Mouse (Mus musculus): Measurements from ENCODE around the gene Sphk1. TPM values are rescaled to one million over a fixed set of nuclear protein-coding genes. Genes with fewer than 3 reads are reported as not detected.

Sphk1 gene
- total and polyA plus RNA-seq, 3 experiments = 53.5 to 127 TPM; not detected in 1

- TF ChIP-seq UBTF (IDR thresholded peaks at IDR 0.05; ENCODE audit: borderline replicate concordance, insufficient read depth, low read depth, low read length) (no peak), USF1 (IDR thresholded peaks at IDR 0.05; ENCODE audit: low read depth, low read length) (no peak), KAT2A (conservative IDR thresholded peaks at IDR 0.05; ENCODE audit: low read depth, low read length) (peak; percentile 29; the same call in 1 of the 2 replicates), EP300 (IDR thresholded peaks at IDR 0.05; ENCODE audit: low read depth in 1 of 2, low read length in 2 of 2) (peak; percentile 79 to 93), NELFE (IDR thresholded peaks at IDR 0.05; ENCODE audit: low read depth, low read length) (0 out of 2 replicates have a peak, but pooled peaks have one; percentile 12), E2F4 (IDR thresholded peaks at IDR 0.05; ENCODE audit: borderline replicate concordance, low read depth, low read length) (no peak), MAFK (IDR thresholded peaks at IDR 0.05; ENCODE audit: borderline replicate concordance, low read depth, low read length) (no peak), TAL1 (IDR thresholded peaks at IDR 0.05; ENCODE audit: low read length) (no peak), TBP (IDR thresholded peaks at IDR 0.05; ENCODE audit: low read depth, low read length) (no peak)
Measured at GRCm38 (mm10) chr11:116505573-116505972, 25.2 kb upstream of the Sphk1 start (continued).

DNA sequence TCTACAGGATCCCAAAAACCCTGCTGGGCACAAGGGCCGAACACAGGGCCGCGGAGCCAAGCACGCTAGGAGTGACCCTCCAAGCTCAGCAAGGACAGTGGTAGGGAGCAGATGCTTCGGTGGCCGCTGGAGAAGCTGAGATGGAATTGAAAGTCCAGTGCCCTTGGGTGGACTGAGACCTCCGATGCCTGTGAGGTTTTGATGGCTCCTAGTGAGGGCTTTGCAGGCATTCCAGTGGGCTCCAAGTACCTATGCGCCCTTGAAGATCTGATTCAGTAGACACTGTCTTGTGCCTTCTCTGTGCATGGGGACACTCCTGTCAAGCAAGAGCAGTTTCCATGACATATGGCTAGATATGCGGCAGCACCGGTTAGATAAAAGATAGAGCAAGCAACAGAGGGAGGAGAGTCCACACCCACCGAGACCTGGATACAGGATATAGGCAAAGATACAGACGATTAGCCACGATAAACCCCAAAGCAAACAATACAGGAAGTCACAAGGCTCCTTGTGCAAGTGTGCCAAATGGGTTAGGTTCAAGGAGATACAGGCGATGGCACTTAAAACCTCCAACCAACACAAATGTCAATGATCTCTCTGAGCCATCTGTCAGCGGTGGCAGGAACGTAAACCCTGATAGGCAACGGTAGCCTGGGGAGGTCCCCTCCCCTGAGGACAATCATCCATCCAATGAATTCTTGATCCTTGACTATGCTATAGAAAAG lies 24.4 kb upstream of the Sphk1 start:
- no peaks in the 10 kb centered on the region; the same call in 1 of the 2 replicates for H3K79me2 ChIP-seq (ENCODE audit: control insufficient read depth, insufficient read depth, low read length, poor library complexity)
- peak; percentile 98 for DNase-seq (ENCODE audit: low read depth, low spot score)
- H3K4me3 ChIP-seq (ENCODE audit: control insufficient read depth in 1 of 2, insufficient read depth in 1 of 2, low read depth in 2 of 2, low read length in 2 of 2) = peak overlapping the region; percentile 11 to 41; a peak in 3 of 4 replicates
- H3K4me1 ChIP-seq (ENCODE audit: control insufficient read depth in 1 of 2, insufficient read depth in 2 of 2, low read length in 2 of 2) = peaks cover 19 to 35% of the 10 kb centered on the region in 2 experiments
- no peaks in the 10 kb centered on the region for H3K27me3 ChIP-seq (ENCODE audit: control insufficient read depth in 1 of 2, insufficient read depth in 2 of 2, low read length in 2 of 2)
- H3K36me3 ChIP-seq (ENCODE audit: control insufficient read depth in 1 of 2, insufficient read depth in 2 of 2, low read length in 2 of 2) = peaks cover 0 to 25% of the 10 kb centered on the region in 2 experiments; a peak in 2 of 4 replicates
- peak overlapping the region; percentile 78 for H3K9ac ChIP-seq (ENCODE audit: control insufficient read depth, low read depth, low read length, poor library complexity, severe bottlenecking)
- H3K27ac ChIP-seq (ENCODE audit: control insufficient read depth, low read depth, low read length) = peak overlapping the region; percentile 100
- no peaks in the 10 kb centered on the region for H3K9me3 ChIP-seq (replicated peaks; ENCODE audit: insufficient read depth, low read length)
- TF ChIP-seq HCFC1 (IDR thresholded peaks at IDR 0.05; ENCODE audit: low read depth, low read length) = peak; percentile 70
- peak; percentile 92 for TF ChIP-seq BHLHE40 (IDR thresholded peaks at IDR 0.05; ENCODE audit: borderline replicate concordance, low read depth, low read length)
- TF ChIP-seq CHD2 (IDR thresholded peaks at IDR 0.05; ENCODE audit: low read length) = peak; percentile 44; the same call in 1 of the 2 replicates
- peak; percentile 69 for TF ChIP-seq POLR2AphosphoS2 (IDR thresholded peaks at IDR 0.05; ENCODE audit: low read length)
- no peak for TF ChIP-seq CHD1 (IDR thresholded peaks at IDR 0.05; ENCODE audit: low read depth, low read length)
- TF ChIP-seq ZC3H11A (IDR thresholded peaks at IDR 0.05; ENCODE audit: low read depth, low read length) = no peak
- TF ChIP-seq ELF1 (IDR thresholded peaks at IDR 0.05; ENCODE audit: low read depth, low read length) = peak; percentile 87
- peak; percentile 99 for TF ChIP-seq MYB (IDR thresholded peaks at IDR 0.05; ENCODE audit: low read depth, low read length)
- TF ChIP-seq RAD21 (IDR thresholded peaks at IDR 0.05; ENCODE audit: low read depth, low read length) = no peak
- no peak for TF ChIP-seq POLR2AphosphoS5 (IDR thresholded peaks at IDR 0.05; ENCODE audit: borderline replicate concordance, low read depth, low read length)
- peak; percentile 77 for TF ChIP-seq MAFK (IDR thresholded peaks at IDR 0.05; ENCODE audit: borderline replicate concordance, low read depth, low read length)
- TF ChIP-seq MXI1 (IDR thresholded peaks at IDR 0.05; ENCODE audit: low read depth, low read length) = peak; percentile 78; the same call in 1 of the 2 replicates
- no peak for TF ChIP-seq E2F4 (IDR thresholded peaks at IDR 0.05; ENCODE audit: borderline replicate concordance, low read depth, low read length)
- peak; percentile 63 for TF ChIP-seq ZNF384 (IDR thresholded peaks at IDR 0.05; ENCODE audit: low read depth, low read length)
- TF ChIP-seq USF1 (IDR thresholded peaks at IDR 0.05; ENCODE audit: low read depth, low read length) = peak; percentile 79
- peak; percentile 96 for TF ChIP-seq TAL1 (IDR thresholded peaks at IDR 0.05; ENCODE audit: low read length)
- 0 out of 2 replicates have a peak, but pooled peaks have one; percentile 10 for TF ChIP-seq NRF1 (IDR thresholded peaks at IDR 0.05; ENCODE audit: insufficient read depth, low read depth, low read length, poor library complexity, severe bottlenecking)
- TF ChIP-seq CTCF (IDR thresholded peaks at IDR 0.05 in 2 of 3, conservative IDR thresholded peaks at IDR 0.05 in 1 of 3; ENCODE audit: control insufficient read depth in 1 of 3, insufficient read depth in 1 of 3, low read depth in 2 of 3, low read length in 3 of 3, poor library complexity in 1 of 3, severe bottlenecking in 1 of 3) = no peak
- TF ChIP-seq EP300 (IDR thresholded peaks at IDR 0.05; ENCODE audit: low read depth in 1 of 2, low read length in 2 of 2) = peak in 1 of 2 experiments; percentile 100
- TF ChIP-seq SIN3A (IDR thresholded peaks at IDR 0.05; ENCODE audit: low read length) = peak; percentile 99
- TF ChIP-seq NELFE (IDR thresholded peaks at IDR 0.05; ENCODE audit: low read depth, low read length) = peak; percentile 55
- peak; percentile 78 for TF ChIP-seq TBP (IDR thresholded peaks at IDR 0.05; ENCODE audit: low read depth, low read length)
- peak; percentile 56 for TF ChIP-seq KAT2A (conservative IDR thresholded peaks at IDR 0.05; ENCODE audit: low read depth, low read length)
- peak; percentile 98 for TF ChIP-seq TCF12 (IDR thresholded peaks at IDR 0.05; ENCODE audit: low read depth, low read length)
- TF ChIP-seq ZMIZ1 (IDR thresholded peaks at IDR 0.05; ENCODE audit: low read depth, low read length) = peak; percentile 85
- TF ChIP-seq JUND (IDR thresholded peaks at IDR 0.05; ENCODE audit: low read depth, low read length) = peak; percentile 88; the same call in 1 of the 2 replicates
- TF ChIP-seq MEF2A (IDR thresholded peaks at IDR 0.05; ENCODE audit: extremely low read depth, insufficient replicate concordance, low read depth, low read length, poor library complexity, severe bottlenecking) = peak; percentile 85; the same call in 1 of the 2 replicates
- peak; percentile 99 for TF ChIP-seq ETS1 (IDR thresholded peaks at IDR 0.05; ENCODE audit: low read depth, low read length)
- TF ChIP-seq USF2 (IDR thresholded peaks at IDR 0.05; ENCODE audit: borderline replicate concordance in 1 of 2, insufficient read depth in 1 of 2, low read depth in 1 of 2, low read length in 2 of 2) = no peak
